Mouse (Mus musculus) forebrain, embryonic 12.5 days (tissue): ENCODE measurements around the gene Jmjd7. TPM values are rescaled to one million over a fixed set of nuclear protein-coding genes. Genes with fewer than 3 reads are reported as not detected.

ENCODE experiments used
- ATAC-seq: fragments of 200-750 bp; cut with Nextera tagmentation; 2 replicates; pipeline ENCODE4 v1.8.0; 2017; ENCODE audit warnings: moderate TSS enrichment; ENCODE audit not compliant: low FRiP score
- H3K27ac ChIP-seq: fragments of 300-500 bp; sonication (generic); 2 replicates; pipeline ENCODE4 v1.5.1; 2016; ENCODE audit warnings: mild to moderate bottlenecking
- H3K27me3 ChIP-seq: fragments of 300-500 bp; sonication (generic); 2 replicates; pipeline ENCODE4 v1.6.1; 2016; ENCODE audit warnings: mild to moderate bottlenecking
- H3K36me3 ChIP-seq: fragments of 300-500 bp; sonication (generic); replicated peaks from 2 replicates; pipeline ENCODE4 v1.6.1; 2016; ENCODE audit warnings: mild to moderate bottlenecking
- H3K4me1 ChIP-seq: fragments of 300-500 bp; sonication (generic); 2 replicates; pipeline ENCODE4 v1.6.1; 2016
- H3K4me2 ChIP-seq: fragments of 300-500 bp; sonication (generic); 2 replicates; pipeline ENCODE4 v1.6.1; 2016; ENCODE audit warnings: mild to moderate bottlenecking, moderate library complexity
- H3K4me3 ChIP-seq: fragments of 300-500 bp; sonication (generic); replicated peaks from 2 replicates; pipeline ENCODE4 v1.5.1; 2016; ENCODE audit warnings: mild to moderate bottlenecking
- H3K9ac ChIP-seq: fragments of 300-500 bp; sonication (generic); 2 replicates; pipeline ENCODE4 v1.6.1; 2016; ENCODE audit warnings: mild to moderate bottlenecking
- H3K9me3 ChIP-seq: fragments of 300-500 bp; sonication (generic); 2 replicates; pipeline ENCODE4 v1.6.1; 2016
- WGBS: fragments of 180-500 bp; shearing (Covaris S2); methylation state at CpG from one replicate; pipeline ENCODE4 v1.1.7; 2016; 5-methylcytosine and 5-hydroxymethylcytosine counted together
- polyA plus RNA-seq: library from polyadenylated mRNA; unstranded; fragments of >200 nt; fragmentation: Nextera tagmentation; extraction: Ambion mirVana; gene quantifications from 2 replicates; pipeline ENCODE4 v1.2.1, GENCODE M21; 2016

Gene Jmjd7
- polyA plus RNA-seq, result 19.3 and 20.2 TPM in 2 replicates

DNA sequence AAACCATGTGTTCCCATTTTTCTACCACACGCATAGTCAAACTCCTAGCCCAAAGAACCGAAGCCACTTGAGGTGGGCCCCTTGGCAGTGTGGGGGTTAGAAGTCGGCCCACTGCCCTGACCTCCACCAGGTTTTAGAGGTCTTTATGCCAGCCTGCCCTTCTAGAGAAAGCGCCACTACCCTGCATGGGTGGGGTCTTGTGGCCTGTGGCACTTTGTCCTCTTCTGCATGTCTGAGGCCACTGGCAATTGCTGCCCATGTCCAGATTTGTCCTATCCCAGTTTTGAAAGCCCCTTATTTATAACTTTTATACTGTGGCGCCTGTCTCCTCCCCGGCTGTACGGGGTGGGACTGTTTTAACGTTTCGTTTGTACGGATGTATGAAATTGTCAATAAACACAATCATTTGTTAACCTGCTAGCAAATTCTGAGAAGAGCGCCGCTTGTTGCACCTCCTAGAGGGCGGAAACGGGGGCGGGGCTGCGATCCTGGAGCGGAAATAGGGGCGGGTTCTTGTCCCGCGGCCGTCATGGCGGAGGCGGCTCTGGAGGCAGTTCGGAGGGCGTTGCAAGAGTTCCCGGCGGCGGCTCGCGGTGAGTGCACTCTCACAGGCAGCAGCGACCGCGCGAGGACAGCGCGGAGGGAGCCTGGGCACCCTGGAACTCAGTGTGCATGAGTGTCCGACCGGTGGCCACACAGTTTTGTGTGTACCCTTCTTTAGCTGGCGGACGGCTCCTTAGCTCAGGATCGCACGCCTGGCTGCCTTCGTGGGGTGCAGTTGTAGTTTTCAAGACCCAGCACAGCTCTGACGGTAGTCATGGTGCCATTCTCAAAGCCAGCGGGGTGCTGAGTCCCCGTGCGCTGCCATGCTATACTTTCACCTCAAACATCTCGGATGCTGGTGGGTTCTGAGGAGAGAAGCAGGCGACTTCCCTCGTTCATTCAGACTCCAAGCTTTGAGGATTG lies at the start of gene Jmjd7, which contains the start of gene Gm28042:
Jmjd7 (plus strand) TSS at position 500 of the 966 bp plus-strand sequence.
Gm28042 (plus strand) TSS at position 510 of the 966 bp plus-strand sequence.
- Histone ChIP-seq H3K4me3 (peak within 1 kb of the TSS; percentile 84), H3K4me1 (peaks cover 15% of the 10 kb centered on the region), H3K4me2 (peak within 1 kb of the TSS; percentile 61), H3K36me3 (peaks cover 53% of the 10 kb centered on the region), H3K9me3 (no peaks in the 10 kb centered on the region), H3K9ac (peak within 1 kb of the TSS; percentile 90), H3K27me3 (no peaks in the 10 kb centered on the region), H3K27ac (peak within 1 kb of the TSS; percentile 87)
- WGBS, result 6% methylated on average over 50 of the region's 50 CpGs
- ATAC-seq, result peak; percentile 90

DNA sequence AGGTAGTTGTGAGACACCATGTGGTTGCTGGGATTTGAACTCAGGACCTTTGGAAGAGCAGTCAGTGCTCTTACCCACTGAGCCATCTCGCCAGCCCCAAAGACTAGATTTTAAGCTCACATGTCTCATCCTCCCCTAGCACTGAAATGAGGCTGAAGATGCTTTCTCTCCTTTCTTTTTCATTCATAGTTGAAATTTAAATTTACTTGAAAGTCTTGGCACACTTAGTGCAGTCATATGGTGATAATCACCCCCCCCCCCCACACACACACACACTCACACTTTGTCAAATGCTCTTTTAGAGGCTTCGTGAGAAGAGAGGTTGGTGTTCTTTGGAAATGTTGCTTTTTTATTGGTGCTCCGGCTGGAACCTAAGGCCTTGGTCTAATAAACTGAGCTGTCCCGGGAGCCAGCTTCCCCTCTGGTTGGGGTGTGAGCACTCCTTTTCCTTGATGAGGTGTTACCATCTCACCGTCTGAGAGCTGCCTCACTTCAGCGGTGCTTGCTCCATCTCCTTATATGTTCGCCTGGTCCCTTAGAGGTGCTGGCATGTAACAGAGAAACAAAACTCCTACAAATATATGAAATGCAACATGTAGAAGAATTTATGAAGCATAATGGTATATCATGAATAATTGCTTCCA lies 46.8 kb upstream of the Jmjd7 start:
- ATAC-seq, result no peak
- Histone ChIP-seq H3K4me2 (no peak overlapping the region), H3K27ac (no peak overlapping the region), H3K4me1 (peaks cover 10% of the 10 kb centered on the region; the same call in 1 of the 2 replicates), H3K27me3 (no peaks in the 10 kb centered on the region), H3K9me3 (no peaks in the 10 kb centered on the region), H3K4me3 (no peak overlapping the region), H3K36me3 (peaks cover 2% of the 10 kb centered on the region; the same call in 1 of the 2 replicates), H3K9ac (no peak overlapping the region)
- WGBS, result 89% methylated on average over 7 of the region's 7 CpGs

DNA sequence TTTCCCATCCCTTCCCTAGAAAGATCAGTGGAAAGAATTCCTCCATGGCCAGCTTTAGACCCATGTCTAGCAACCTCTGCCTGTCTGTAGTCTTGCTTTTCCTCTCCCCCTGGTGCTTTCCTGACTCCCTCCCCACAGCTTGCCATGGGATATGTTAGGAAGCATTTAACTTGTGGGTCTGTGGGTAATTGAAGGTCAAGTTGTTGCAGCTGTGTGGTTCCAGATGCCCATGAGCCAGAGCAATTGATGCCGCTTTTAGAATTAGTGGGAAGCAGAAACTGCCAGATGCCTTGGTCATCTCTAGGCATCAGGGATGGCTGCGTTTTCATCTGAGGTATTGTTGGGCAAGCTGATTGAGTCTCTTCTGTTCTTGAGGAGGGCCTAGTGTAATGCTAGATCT lies 45.7 kb upstream of the Jmjd7 start:
- no peak for ATAC-seq
- no peaks in the 10 kb centered on the region for H3K27me3 ChIP-seq
- peaks cover 10% of the 10 kb centered on the region; the same call in 1 of the 2 replicates for H3K4me1 ChIP-seq
- H3K36me3 ChIP-seq, result peaks cover 2% of the 10 kb centered on the region; the same call in 1 of the 2 replicates
- no peak overlapping the region for H3K4me2 ChIP-seq
- H3K9me3 ChIP-seq, result no peaks in the 10 kb centered on the region
- no peak overlapping the region for H3K9ac ChIP-seq
- WGBS, result 88% methylated on average over 2 of the region's 2 CpGs
- H3K4me3 ChIP-seq, result no peak overlapping the region
- no peak overlapping the region for H3K27ac ChIP-seq

DNA sequence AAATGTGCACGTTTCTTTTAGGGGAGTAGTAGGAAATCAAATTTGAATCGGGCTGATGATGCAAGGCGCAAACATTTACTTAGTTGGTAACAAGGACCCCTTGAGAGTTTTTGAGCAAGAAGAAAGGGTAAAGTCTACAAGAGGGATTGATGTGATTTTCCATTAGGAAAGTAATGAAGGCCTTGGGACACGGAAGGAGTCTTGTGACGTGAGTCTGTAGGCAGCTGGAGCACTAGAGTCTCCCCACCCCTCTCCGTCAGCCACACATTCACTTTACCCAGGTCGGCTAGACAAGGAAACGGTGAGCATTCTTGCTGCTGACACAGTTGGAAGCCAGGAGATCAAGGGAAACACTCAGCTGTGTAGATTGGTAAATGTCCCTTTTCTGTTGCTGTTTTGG lies 41.4 kb upstream of the Jmjd7 start:
- Histone ChIP-seq H3K4me3 (no peak overlapping the region), H3K9ac (no peak overlapping the region), H3K4me2 (no peak overlapping the region), H3K4me1 (no peaks in the 10 kb centered on the region), H3K9me3 (no peaks in the 10 kb centered on the region), H3K36me3 (peaks cover 2% of the 10 kb centered on the region; the same call in 1 of the 2 replicates), H3K27ac (no peak overlapping the region), H3K27me3 (no peaks in the 10 kb centered on the region)
- ATAC-seq, result no peak
- WGBS, result 69% methylated on average over 8 of the region's 8 CpGs

DNA sequence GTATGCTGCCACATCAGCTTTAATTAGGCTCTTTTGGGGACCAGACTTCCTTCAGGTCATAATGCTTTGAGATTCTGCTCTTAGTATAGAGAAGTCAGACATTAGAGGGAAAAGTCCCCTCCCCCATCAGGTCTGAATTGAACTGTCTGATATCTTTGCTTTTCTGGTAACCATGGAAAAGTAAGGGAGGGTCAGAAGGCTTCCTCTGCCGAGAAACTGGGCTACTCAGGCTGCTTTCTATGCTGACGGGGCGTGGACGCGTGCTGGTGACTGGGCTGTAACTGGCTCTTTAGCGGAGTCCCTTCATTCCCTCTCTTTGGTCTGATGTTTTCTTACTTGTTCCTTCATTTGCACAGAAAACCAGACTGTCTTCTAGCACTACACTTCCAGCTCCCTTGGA lies 40.9 kb upstream of the Jmjd7 start:
- peaks cover 2% of the 10 kb centered on the region; the same call in 1 of the 2 replicates for H3K36me3 ChIP-seq
- H3K9ac ChIP-seq, result no peak overlapping the region
- ATAC-seq, result no peak
- no peak overlapping the region for H3K4me3 ChIP-seq
- H3K4me2 ChIP-seq, result no peak overlapping the region
- WGBS, result 78% methylated on average over 6 of the region's 6 CpGs
- no peak overlapping the region for H3K27ac ChIP-seq
- H3K4me1 ChIP-seq, result no peaks in the 10 kb centered on the region
- no peaks in the 10 kb centered on the region for H3K27me3 ChIP-seq
- H3K9me3 ChIP-seq, result no peaks in the 10 kb centered on the region

DNA sequence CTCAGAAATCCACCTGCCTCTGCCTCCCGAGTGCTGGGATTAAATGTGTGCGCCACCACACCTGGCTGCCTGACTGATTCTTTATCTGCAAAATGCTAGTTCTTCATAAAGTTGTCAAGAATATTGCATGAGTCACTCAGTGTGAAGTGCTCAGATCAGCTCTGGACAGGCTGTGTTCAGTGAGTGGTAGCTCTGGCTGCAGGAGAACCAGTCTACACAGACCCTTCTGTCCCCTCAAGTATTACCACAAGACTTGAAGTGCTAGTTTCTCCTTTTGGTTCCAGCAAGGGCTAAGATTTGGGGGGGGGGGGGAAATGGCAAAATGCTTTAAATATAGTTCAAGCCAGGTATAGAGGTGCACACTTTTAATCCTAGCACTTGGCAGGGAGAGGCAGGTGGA lies 39.8 kb upstream of the Jmjd7 start:
- 98% methylated on average over 2 of the region's 2 CpGs for WGBS
- Histone ChIP-seq H3K4me1 (no peaks in the 10 kb centered on the region), H3K27me3 (no peaks in the 10 kb centered on the region), H3K4me2 (no peak overlapping the region), H3K9ac (no peak overlapping the region), H3K9me3 (no peaks in the 10 kb centered on the region), H3K4me3 (no peak overlapping the region), H3K36me3 (peaks cover under 1% of the 10 kb centered on the region; the same call in 1 of the 2 replicates), H3K27ac (no peak overlapping the region)
- ATAC-seq, result no peak

DNA sequence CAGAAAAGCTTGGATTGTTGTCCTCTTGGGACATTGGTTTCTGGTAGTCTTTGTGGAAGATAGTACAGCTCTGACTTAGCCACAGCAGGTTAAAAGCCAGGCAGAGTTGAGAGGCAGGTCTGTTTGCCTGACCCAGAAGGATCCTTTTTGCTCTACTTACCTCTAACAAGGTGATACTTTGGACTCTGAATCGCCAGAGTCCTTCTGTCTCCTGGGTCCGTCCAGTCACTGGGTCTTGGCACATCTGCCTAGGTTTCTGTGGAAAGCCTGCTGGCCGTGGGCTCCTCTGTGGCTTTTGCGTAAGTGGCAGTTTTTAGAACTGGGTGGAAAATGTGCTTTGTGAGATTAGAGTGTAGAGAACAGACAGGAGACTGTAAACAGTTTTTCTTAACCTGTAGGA lies 38.3 kb upstream of the Jmjd7 start:
- no peak overlapping the region for H3K9ac ChIP-seq
- no peak for ATAC-seq
- 89% methylated on average over 4 of the region's 4 CpGs for WGBS

DNA sequence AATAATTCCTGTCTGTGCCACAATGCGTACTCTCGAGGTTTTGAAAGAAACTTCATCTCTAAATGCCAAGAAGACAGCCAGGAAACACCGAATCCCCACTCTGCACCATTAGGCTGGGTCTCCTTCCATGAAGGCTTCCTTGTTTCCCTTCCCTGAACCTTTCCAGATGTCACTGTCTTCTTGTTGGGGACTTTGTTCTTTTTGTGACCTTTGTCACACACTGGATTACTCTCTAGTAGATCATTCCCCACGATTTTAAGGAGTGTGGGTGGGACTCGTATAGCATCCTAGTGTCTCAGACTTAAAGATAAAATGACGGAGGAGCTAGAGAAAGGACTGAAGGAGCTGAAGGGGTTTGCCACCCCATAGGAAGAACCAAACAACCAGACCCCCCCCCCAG lies 36.4 kb upstream of the Jmjd7 start:
- Histone ChIP-seq H3K4me2 (no peak overlapping the region), H3K9me3 (no peaks in the 10 kb centered on the region), H3K36me3 (no peaks in the 10 kb centered on the region), H3K27ac (no peak overlapping the region), H3K4me1 (no peaks in the 10 kb centered on the region), H3K27me3 (no peaks in the 10 kb centered on the region), H3K4me3 (no peak overlapping the region), H3K9ac (no peak overlapping the region)
- ATAC-seq, result no peak
- 91% methylated on average over 6 of the region's 6 CpGs for WGBS

More for the DNA sequence above, 38.3 kb upstream of the Jmjd7 start:
- H3K27ac ChIP-seq, result no peak overlapping the region
- H3K9me3 ChIP-seq, result no peaks in the 10 kb centered on the region
- H3K36me3 ChIP-seq, result no peaks in the 10 kb centered on the region
- no peaks in the 10 kb centered on the region for H3K27me3 ChIP-seq
- no peaks in the 10 kb centered on the region for H3K4me1 ChIP-seq
- H3K4me2 ChIP-seq, result no peak overlapping the region
- no peak overlapping the region for H3K4me3 ChIP-seq

DNA sequence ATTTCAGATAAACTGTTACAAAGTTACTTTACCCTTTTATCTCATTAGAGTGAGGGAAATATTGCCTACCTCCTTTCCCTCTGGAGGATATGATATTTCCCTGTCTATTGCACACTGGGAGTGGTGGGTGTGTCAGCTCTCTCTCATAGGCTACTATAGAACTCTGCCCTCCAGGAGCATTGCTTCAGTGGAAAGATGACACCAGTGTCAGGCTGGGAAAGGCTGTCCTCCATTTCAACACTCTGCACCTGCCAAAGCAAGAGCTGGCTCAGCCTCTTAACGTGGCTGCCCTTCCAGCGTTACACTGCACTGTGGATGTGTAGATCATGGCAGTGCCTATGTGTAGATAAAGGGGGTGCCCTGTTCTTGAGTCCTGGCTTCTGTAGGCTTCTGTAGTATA lies 34.9 kb upstream of the Jmjd7 start:
- Histone ChIP-seq H3K9me3 (no peaks in the 10 kb centered on the region), H3K4me1 (no peaks in the 10 kb centered on the region), H3K9ac (no peak overlapping the region), H3K27me3 (no peaks in the 10 kb centered on the region), H3K4me3 (no peak overlapping the region), H3K27ac (no peak overlapping the region), H3K36me3 (no peaks in the 10 kb centered on the region), H3K4me2 (no peak overlapping the region)
- no peak for ATAC-seq
- 87% methylated on average over 2 of the region's 2 CpGs for WGBS

DNA sequence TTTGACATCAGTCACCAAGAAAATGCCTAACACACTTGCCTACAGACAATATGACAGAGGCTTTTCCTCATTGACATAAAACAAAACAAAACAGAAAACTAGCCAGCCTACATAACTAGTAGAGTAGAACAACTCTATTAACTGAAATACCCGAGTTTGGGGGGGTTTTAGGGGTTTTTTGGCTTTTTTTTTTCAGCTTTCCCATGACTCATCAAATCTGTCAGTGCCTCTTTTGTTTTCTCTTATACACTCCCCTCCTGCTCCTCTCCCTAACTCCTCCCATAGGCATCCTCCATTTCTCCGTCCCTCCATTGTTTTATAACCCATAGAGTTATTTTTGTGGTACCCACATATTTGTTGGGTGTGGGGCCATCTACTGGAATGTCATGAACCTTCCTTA lies 33.8 kb upstream of the Jmjd7 start:
- Histone ChIP-seq H3K4me3 (no peak overlapping the region), H3K36me3 (no peaks in the 10 kb centered on the region), H3K4me2 (no peak overlapping the region), H3K27me3 (no peaks in the 10 kb centered on the region), H3K4me1 (no peaks in the 10 kb centered on the region), H3K9ac (no peak overlapping the region), H3K9me3 (no peaks in the 10 kb centered on the region), H3K27ac (no peak overlapping the region)
- WGBS, result 37% methylated on average over 2 of the region's 2 CpGs
- ATAC-seq, result no peak

DNA sequence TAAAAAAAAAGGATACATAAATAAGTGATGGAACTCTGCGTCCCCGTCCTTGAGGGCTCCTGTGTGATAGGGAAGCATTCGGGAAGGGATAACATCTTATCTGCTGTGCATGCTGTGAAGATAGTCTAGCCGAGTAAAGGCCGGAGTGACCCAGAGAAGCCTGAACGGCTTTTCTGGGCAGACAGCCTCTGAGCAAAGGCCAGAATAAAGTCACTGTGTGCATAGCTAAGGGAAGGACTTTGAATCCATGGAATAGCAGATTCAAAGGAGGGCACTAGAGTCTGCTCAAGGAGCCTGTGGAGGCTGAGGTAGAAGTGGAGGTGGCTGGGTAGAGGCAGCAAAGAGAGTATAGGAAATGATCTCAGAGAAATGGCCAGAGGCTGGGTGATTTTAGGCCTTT lies 32.4 kb upstream of the Jmjd7 start:
- Histone ChIP-seq H3K36me3 (0 out of 2 replicates have a peak, but pooled peaks cover 2% of the 10 kb centered on the region), H3K4me3 (no peak overlapping the region), H3K4me1 (no peaks in the 10 kb centered on the region), H3K9me3 (no peaks in the 10 kb centered on the region), H3K9ac (no peak overlapping the region), H3K27me3 (no peaks in the 10 kb centered on the region), H3K4me2 (no peak overlapping the region), H3K27ac (no peak overlapping the region)
- ATAC-seq, result no peak
- 92% methylated on average over 6 of the region's 6 CpGs for WGBS
